Mouse (Mus musculus): Measurements from ENCODE around the gene Ubl4a.

Gene Ubl4a

DNA sequence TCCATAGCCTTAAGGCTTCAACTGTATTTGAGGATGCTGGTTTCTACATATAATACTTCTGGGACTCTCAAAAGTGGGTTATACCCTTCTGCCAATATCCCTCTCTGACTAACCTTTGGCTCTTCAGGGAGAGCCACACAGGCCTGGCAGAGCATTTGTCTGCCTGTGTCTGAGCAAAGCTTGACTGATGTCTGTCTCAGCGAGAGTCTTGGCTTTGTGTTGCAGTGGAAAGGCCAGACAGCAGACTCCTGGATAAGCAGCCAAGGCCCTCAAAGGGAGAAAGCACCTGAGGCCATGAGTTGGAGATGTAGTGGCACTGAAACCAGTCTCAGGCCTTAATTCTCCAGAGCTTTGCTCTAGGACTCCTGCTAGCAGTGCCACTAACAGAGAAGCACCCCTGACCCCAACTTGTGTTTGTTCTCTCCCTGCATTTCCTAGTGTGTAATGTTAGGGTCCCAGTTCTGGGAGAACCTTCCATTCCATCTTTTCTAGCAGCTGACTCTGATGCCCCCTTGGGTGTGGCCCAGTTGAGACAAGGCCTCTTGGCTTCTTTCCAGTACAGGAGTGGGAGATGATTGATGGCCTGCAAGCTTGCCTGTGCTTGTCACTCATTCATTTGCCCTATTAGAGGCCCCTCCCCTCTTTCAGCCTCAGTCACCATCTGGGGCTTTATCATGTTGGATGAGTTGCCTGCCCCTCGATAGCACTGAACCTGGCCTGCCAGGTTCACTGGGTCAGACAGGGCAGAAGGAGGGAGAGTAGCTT is 42.7 kb downstream of the Ubl4a start:
- Histone ChIP-seq H3K27me3 (ENCODE audit: control insufficient read depth, insufficient read depth, low read length, poor library complexity, severe bottlenecking) (no peaks in the 10 kb centered on the region), H3K36me3 (ENCODE audit: control insufficient read depth, insufficient read depth, low read length, poor library complexity, severe bottlenecking) (no peaks in the 10 kb centered on the region)
- DNase-seq (ENCODE audit: low read depth, low spot score), result no peak

GRCm38 (mm10) chrX:74329215-74329671 is 43.8 kb downstream of the Ubl4a start:
- Histone ChIP-seq H3K36me3 (ENCODE audit: control insufficient read depth, insufficient read depth, low read length, poor library complexity, severe bottlenecking) (no peaks in the 10 kb centered on the region), H3K27me3 (ENCODE audit: control insufficient read depth, insufficient read depth, low read length, poor library complexity, severe bottlenecking) (no peaks in the 10 kb centered on the region)
- no peak for DNase-seq (ENCODE audit: low read depth, low spot score)

DNA sequence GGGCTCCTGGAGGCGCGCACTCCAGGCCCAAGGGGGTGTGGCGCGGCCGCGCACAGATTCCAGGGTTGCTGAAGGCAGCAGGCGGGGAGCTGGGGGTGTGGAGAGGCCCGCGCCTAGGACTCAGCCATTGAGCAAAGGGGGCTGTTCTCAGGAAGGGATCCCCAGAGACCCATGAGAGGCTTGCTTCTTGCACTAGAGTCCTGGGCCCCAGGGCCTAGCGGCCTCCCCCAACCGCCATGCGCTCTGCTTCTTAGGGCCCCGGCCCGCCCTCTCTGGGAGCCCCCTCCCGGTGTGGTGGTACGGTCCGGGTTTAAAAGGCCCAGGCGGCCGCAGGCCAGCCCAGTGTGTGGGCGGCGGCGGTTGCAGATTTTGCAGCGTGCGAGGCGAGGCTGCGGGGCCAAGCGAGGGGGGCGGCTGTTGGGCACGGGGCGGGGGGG is 44.3 kb downstream of the Ubl4a start, which contains the start of gene Plxna3:
TSS of gene Plxna3 (plus strand) at position 342 of the 437 bp plus-strand sequence.
- Histone ChIP-seq H3K36me3 (ENCODE audit: control insufficient read depth, insufficient read depth, low read length, poor library complexity, severe bottlenecking) (no peaks in the 10 kb centered on the region), H3K27me3 (ENCODE audit: control insufficient read depth, insufficient read depth, low read length, poor library complexity, severe bottlenecking) (no peaks in the 10 kb centered on the region)
- DNase-seq (ENCODE audit: low read depth, low spot score), result peak; percentile 70

All from splenic B cell, adult 2 months (primary cell).